Mouse (Mus musculus): ENCODE results near the gene U2af2.

DNA sequence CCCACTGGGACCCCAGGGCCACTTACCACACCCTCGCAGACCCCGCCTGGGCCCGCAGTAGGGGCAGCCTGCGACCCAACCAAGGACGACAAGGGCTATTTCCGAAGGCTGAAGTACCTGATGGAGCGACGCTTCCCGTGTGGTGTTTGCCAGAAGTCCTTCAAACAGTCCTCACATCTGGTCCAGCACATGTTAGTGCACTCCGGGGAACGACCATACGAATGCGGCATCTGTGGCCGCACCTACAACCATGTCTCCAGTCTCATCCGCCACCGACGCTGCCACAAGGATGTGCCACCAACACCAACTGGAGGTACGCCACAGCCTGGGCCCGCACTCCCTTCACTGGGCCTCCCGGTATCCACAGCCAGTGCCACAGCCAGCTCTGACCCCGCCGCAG is 32.4 kb upstream of the U2af2 start:
- TF ChIP-seq HCFC1 (IDR thresholded peaks at IDR 0.05; ENCODE audit: borderline replicate concordance, insufficient read depth, low read length) = no peak
- TF ChIP-seq CHD2 (IDR thresholded peaks at IDR 0.05; ENCODE audit: low read depth, low read length) = no peak
- TF ChIP-seq MAFK (IDR thresholded peaks at IDR 0.05; ENCODE audit: insufficient read depth, low read depth, low read length) = no peak
- TF ChIP-seq ZC3H11A (IDR thresholded peaks at IDR 0.05; ENCODE audit: borderline replicate concordance, low read depth, low read length) = no peak

Measured in ES-E14 (cell line).